Comparison of ENCODE assay signal across 10 mouse cellular contexts in the genomic region with DNA sequence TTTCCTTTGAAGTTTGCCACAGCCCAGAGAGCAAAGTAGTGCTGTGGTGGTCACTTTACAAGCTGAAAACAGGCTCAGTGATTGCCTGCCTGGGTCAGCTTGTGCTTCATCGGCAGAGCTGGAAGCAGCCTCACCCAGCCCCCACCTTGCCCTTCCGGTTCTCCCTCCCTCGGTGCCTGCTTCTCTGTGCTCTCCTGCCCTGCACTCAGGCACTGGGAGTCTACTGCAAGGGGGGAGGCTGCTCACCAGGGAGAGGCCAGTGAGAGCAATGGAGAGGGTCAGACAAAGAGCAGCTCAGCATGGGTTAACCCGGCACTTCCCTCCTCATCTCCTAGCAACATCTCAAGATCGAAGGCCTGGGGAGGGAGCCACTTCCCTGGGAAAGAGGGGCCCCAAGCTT. TPM values are rescaled to one million over a fixed set of nuclear protein-coding genes. Genes with fewer than 3 reads are reported as not detected.
A peak's percentile ranks its signal among the peaks of the same experiment; 100 is the strongest.
DNase-seq lines count a peak whose midpoint lies in the region; ATAC-seq and TF ChIP-seq lines count a peak whose summit lies in the region.
"Had no signal": no experiment of that assay in that cellular context is flagged by ENCODE, and none has a peak within 500 bp of the region (broad histone marks: within the 10 kb centered on the region; RNA-seq: fewer than 3 reads in every experiment).

No protein-coding gene starts in this region.

- WGBS in embryonic facial prominence, embryonic 11.5 days = 0% methylated on average over 5 of the region's 5 CpGs
- 2% methylated on average over 5 of the region's 5 CpGs for WGBS in limb, embryonic 13.5 days
- 0% methylated on average over 5 of the region's 5 CpGs for WGBS in neural tube, embryonic 14.5 days

- no peaks in the 10 kb centered on the region for H3K9me3 ChIP-seq in embryonic facial prominence, embryonic 11.5 days (replicated peaks; ENCODE audit: control insufficient read depth, low read length)
- H3K9me3 ChIP-seq in limb, embryonic 13.5 days = no peaks in the 10 kb centered on the region
- H3K9me3 ChIP-seq in neural tube, embryonic 14.5 days (ENCODE audit: control insufficient read depth, low read length) = no peaks in the 10 kb centered on the region

- peak overlapping the region; percentile 33 for H3K9ac ChIP-seq in embryonic facial prominence, embryonic 11.5 days (replicated peaks; ENCODE audit: low read length)
- H3K9ac ChIP-seq in limb, embryonic 13.5 days = no peak overlapping the region
- no peak overlapping the region for H3K9ac ChIP-seq in neural tube, embryonic 14.5 days (replicated peaks; ENCODE audit: low read depth, low read length)

- H3K4me2 ChIP-seq in embryonic facial prominence, embryonic 11.5 days (ENCODE audit: low read depth, low read length) = peak overlapping the region; percentile 25
- H3K4me2 ChIP-seq in limb, embryonic 13.5 days (replicated peaks) = peak overlapping the region; percentile 28; the same call in 1 of the 2 replicates
- H3K4me2 ChIP-seq in neural tube, embryonic 14.5 days (ENCODE audit: low read depth, low read length) = 0 out of 2 replicates have a peak overlapping the region, but pooled peaks have one; percentile 2

- DNase-seq in left cerebral cortex, adult 2 months (ENCODE audit: extremely low spot score in 1 of 2, low spot score in 2 of 2) = no peak
- no peak for DNase-seq in left cerebral cortex, postnatal 36 days (ENCODE audit: low spot score in 2 of 2)
- DNase-seq in embryonic facial prominence, embryonic 11.5 days (ENCODE audit: low spot score) = peak; percentile 32
- no peak for DNase-seq in cerebellum, postnatal 10 days
- DNase-seq in left cerebral cortex, adult 9 months (ENCODE audit: low spot score in 2 of 2) = no peak
- DNase-seq: gastrocnemius, postnatal 25 days had no signal

- H3K27me3 ChIP-seq in embryonic facial prominence, embryonic 11.5 days (ENCODE audit: control insufficient read depth, insufficient read depth, low read length) = peaks cover 4% of the 10 kb centered on the region; the same call in 1 of the 2 replicates
- H3K27me3 ChIP-seq in limb, embryonic 13.5 days = peaks cover 27% of the 10 kb centered on the region
- H3K27me3 ChIP-seq in neural tube, embryonic 14.5 days (ENCODE audit: control insufficient read depth, insufficient read depth, low read length) = no peaks in the 10 kb centered on the region

- ATAC-seq in embryonic facial prominence, embryonic 11.5 days (replicated peaks; ENCODE audit: insufficient number of reproducible peaks, low FRiP score, low TSS enrichment, low read depth) = no peak; the same call in 1 of the 2 replicates
- no peak for ATAC-seq in limb, embryonic 13.5 days (ENCODE audit: low FRiP score, low read depth)
- ATAC-seq in neural tube, embryonic 14.5 days (ENCODE audit: low read depth) = no peak
- ATAC-seq in megakaryocyte progenitor cell, adult 5-6 weeks (replicated peaks; ENCODE audit: poor library complexity) = no peak

- intact Hi-C loops in left cerebral cortex, adult 2 months (cut with DNase I) = loop anchor here (2.0 to 10.0 kb wide), 2 partner anchors 60 to 256 kb away; a partner anchor contains a TSS
- intact Hi-C loops in left cerebral cortex, postnatal 36 days (cut with DNase I) = loop anchor here (2.0 kb wide), 1 partner anchor 60 kb away; a partner anchor contains a TSS

- peaks cover 8% of the 10 kb centered on the region; the same call in 1 of the 2 replicates for H3K4me1 ChIP-seq in embryonic facial prominence, embryonic 11.5 days (ENCODE audit: control insufficient read depth, insufficient read depth, low read length)
- peaks cover 51% of the 10 kb centered on the region for H3K4me1 ChIP-seq in limb, embryonic 13.5 days
- peaks cover 5% of the 10 kb centered on the region; the same call in 1 of the 2 replicates for H3K4me1 ChIP-seq in neural tube, embryonic 14.5 days (ENCODE audit: control insufficient read depth, insufficient read depth, low read length)

- TF ChIP-seq CTCF in left cerebral cortex, adult 2 months (IDR thresholded peaks at IDR 0.05) = no peak

- no peak overlapping the region for H3K4me3 ChIP-seq in left cerebral cortex, adult 2 months
- no peak overlapping the region for H3K4me3 ChIP-seq in embryonic facial prominence, embryonic 11.5 days (ENCODE audit: low read depth, low read length)
- H3K4me3 ChIP-seq in limb, embryonic 13.5 days = no peak overlapping the region
- no peak overlapping the region for H3K4me3 ChIP-seq in neural tube, embryonic 14.5 days (ENCODE audit: low read depth, low read length)

- no peaks in the 10 kb centered on the region for H3K36me3 ChIP-seq in embryonic facial prominence, embryonic 11.5 days (replicated peaks; ENCODE audit: control insufficient read depth, insufficient read depth, low read depth, low read length)
- H3K36me3 ChIP-seq in limb, embryonic 13.5 days = no peaks in the 10 kb centered on the region
- no peaks in the 10 kb centered on the region for H3K36me3 ChIP-seq in neural tube, embryonic 14.5 days (ENCODE audit: control insufficient read depth, insufficient read depth, low read length)

- H3K27ac ChIP-seq in left cerebral cortex, adult 2 months = peak overlapping the region; percentile 26; the same call in 1 of the 2 replicates
- H3K27ac ChIP-seq in embryonic facial prominence, embryonic 11.5 days (replicated peaks; ENCODE audit: low read depth, low read length) = no peak overlapping the region; the same call in 1 of the 2 replicates
- no peak overlapping the region for H3K27ac ChIP-seq in limb, embryonic 13.5 days
- no peak overlapping the region for H3K27ac ChIP-seq in neural tube, embryonic 14.5 days (ENCODE audit: low read depth, low read length)
- H3K27ac ChIP-seq: macrophage had no signal

RNA-seq across cellular contexts. Expression of a gene that starts 2.2 kb away (rescaled TPM):
- total RNA-seq in left cerebral cortex, adult 2 months (2021) = 1 to 10 TPM in 1 of 2 experiments, under 1 TPM in 1; 0.68 to 1.1 TPM
- under 1 TPM; 0.42 to 0.72 TPM for total RNA-seq in left cerebral cortex, postnatal 36 days (2021)
- polyA plus RNA-seq in embryonic facial prominence, embryonic 11.5 days (2014; fragmentation: Nextera tagmentation; extraction: Ambion mirVana) = 0.15 TPM in 1 of 2 replicates, not detected in the other
- not detected in 2 replicates for polyA plus RNA-seq in limb, embryonic 13.5 days (2015; fragmentation: Nextera tagmentation; extraction: Ambion mirVana)
- polyA plus RNA-seq in neural tube, embryonic 14.5 days (2014; fragmentation: Nextera tagmentation; extraction: Ambion mirVana) = 0.79 and 1.1 TPM in 2 replicates
- total RNA-seq in megakaryocyte progenitor cell, adult 5-6 weeks (2015) = 0.15 TPM in 1 of 2 replicates, not detected in the other
- total RNA-seq in megakaryocyte progenitor cell, adult 5-6 weeks (2017) = not detected in 2 replicates
- polyA plus RNA-seq: macrophage had no signal

RNA-seq across cellular contexts. Expression of a gene that starts 2.9 kb away (rescaled TPM):
- 1 to 10 TPM in 1 of 2 experiments, under 1 TPM in 1; 0.68 to 1.0 TPM for total RNA-seq in left cerebral cortex, adult 2 months (2021)
- 1 to 10 TPM; 1.0 TPM for total RNA-seq in left cerebral cortex, postnatal 36 days (2021)
- 0.20 and 0.31 TPM in 2 replicates for polyA plus RNA-seq in embryonic facial prominence, embryonic 11.5 days (2014; fragmentation: Nextera tagmentation; extraction: Ambion mirVana)
- polyA plus RNA-seq in limb, embryonic 13.5 days (2015; fragmentation: Nextera tagmentation; extraction: Ambion mirVana) = 0.36 and 0.40 TPM in 2 replicates
- polyA plus RNA-seq in neural tube, embryonic 14.5 days (2014; fragmentation: Nextera tagmentation; extraction: Ambion mirVana) = 2.4 and 2.7 TPM in 2 replicates
- not detected in 2 replicates for total RNA-seq in megakaryocyte progenitor cell, adult 5-6 weeks (2015)
- total RNA-seq in megakaryocyte progenitor cell, adult 5-6 weeks (2017) = not detected in 2 replicates

RNA-seq across cellular contexts. Expression of a gene that starts 24.2 kb away (rescaled TPM):
- 10 to 100 TPM; 82.7 to 83.0 TPM for total RNA-seq in left cerebral cortex, adult 2 months (2021)
- 100 to 1,000 TPM in 1 of 2 experiments, 10 to 100 TPM in 1; 89.6 to 101 TPM for total RNA-seq in left cerebral cortex, postnatal 36 days (2021)
- polyA plus RNA-seq in embryonic facial prominence, embryonic 11.5 days (2014; fragmentation: Nextera tagmentation; extraction: Ambion mirVana) = 0.59 and 2.3 TPM in 2 replicates
- 5.7 and 5.8 TPM in 2 replicates for polyA plus RNA-seq in limb, embryonic 13.5 days (2015; fragmentation: Nextera tagmentation; extraction: Ambion mirVana)
- polyA plus RNA-seq in neural tube, embryonic 14.5 days (2014; fragmentation: Nextera tagmentation; extraction: Ambion mirVana) = 32.8 and 39.1 TPM in 2 replicates
- 1.2 and 1.4 TPM in 2 replicates for total RNA-seq in megakaryocyte progenitor cell, adult 5-6 weeks (2015)
- total RNA-seq in megakaryocyte progenitor cell, adult 5-6 weeks (2017) = 4.2 and 5.6 TPM in 2 replicates

RNA-seq across cellular contexts. Expression of a gene that starts 27.9 kb away (rescaled TPM):
- 10 to 100 TPM; 42.3 to 43.1 TPM for total RNA-seq in left cerebral cortex, adult 2 months (2021)
- total RNA-seq in left cerebral cortex, postnatal 36 days (2021) = 10 to 100 TPM; 42.9 to 49.3 TPM
- 47.6 and 50.0 TPM in 2 replicates for polyA plus RNA-seq in embryonic facial prominence, embryonic 11.5 days (2014; fragmentation: Nextera tagmentation; extraction: Ambion mirVana)
- polyA plus RNA-seq in limb, embryonic 13.5 days (2015; fragmentation: Nextera tagmentation; extraction: Ambion mirVana) = 72.0 and 75.2 TPM in 2 replicates
- 58.6 and 62.7 TPM in 2 replicates for polyA plus RNA-seq in neural tube, embryonic 14.5 days (2014; fragmentation: Nextera tagmentation; extraction: Ambion mirVana)
- 8.9 and 11.8 TPM in 2 replicates for total RNA-seq in megakaryocyte progenitor cell, adult 5-6 weeks (2015)
- 26.4 and 28.9 TPM in 2 replicates for total RNA-seq in megakaryocyte progenitor cell, adult 5-6 weeks (2017)

RNA-seq across cellular contexts. Expression of a gene that starts 50.3 kb away (rescaled TPM):
- total RNA-seq in left cerebral cortex, adult 2 months (2021) = 100 to 1,000 TPM; 182 to 193 TPM
- total RNA-seq in left cerebral cortex, postnatal 36 days (2021) = 100 to 1,000 TPM; 151 to 156 TPM
- 68.5 and 77.7 TPM in 2 replicates for polyA plus RNA-seq in embryonic facial prominence, embryonic 11.5 days (2014; fragmentation: Nextera tagmentation; extraction: Ambion mirVana)
- polyA plus RNA-seq in limb, embryonic 13.5 days (2015; fragmentation: Nextera tagmentation; extraction: Ambion mirVana) = 104 and 106 TPM in 2 replicates
- polyA plus RNA-seq in neural tube, embryonic 14.5 days (2014; fragmentation: Nextera tagmentation; extraction: Ambion mirVana) = 113 and 132 TPM in 2 replicates
- 25.1 and 25.7 TPM in 2 replicates for total RNA-seq in megakaryocyte progenitor cell, adult 5-6 weeks (2015)
- 29.5 and 40.4 TPM in 2 replicates for total RNA-seq in megakaryocyte progenitor cell, adult 5-6 weeks (2017)

Comparison
In these comparisons a context has a peak if more than half of its experiments do, and no peak if none do; other contexts are left out.
1. RNA of a gene that starts 24.2 kb away (total RNA-seq): 89.6 to 101 TPM in left cerebral cortex, postnatal 36 days and 82.7 to 83.0 TPM in left cerebral cortex, adult 2 months; 1.2 to 5.6 TPM in megakaryocyte progenitor cell, adult 5-6 weeks; every median in the first group is over 10 times any median in the second.
2. Peak in every context shown above with its lines, with median percentiles within 50 percentile points of each other: H3K4me2 ChIP-seq.